Mouse (Mus musculus): Measurements from ENCODE around the gene Acsm3.
"Not testable (repeated sequence)": the region's sequence is repeated elsewhere in the genome, so short reads cannot be mapped to it uniquely, and the experiment has no call there.

Gene Acsm3

DNA sequence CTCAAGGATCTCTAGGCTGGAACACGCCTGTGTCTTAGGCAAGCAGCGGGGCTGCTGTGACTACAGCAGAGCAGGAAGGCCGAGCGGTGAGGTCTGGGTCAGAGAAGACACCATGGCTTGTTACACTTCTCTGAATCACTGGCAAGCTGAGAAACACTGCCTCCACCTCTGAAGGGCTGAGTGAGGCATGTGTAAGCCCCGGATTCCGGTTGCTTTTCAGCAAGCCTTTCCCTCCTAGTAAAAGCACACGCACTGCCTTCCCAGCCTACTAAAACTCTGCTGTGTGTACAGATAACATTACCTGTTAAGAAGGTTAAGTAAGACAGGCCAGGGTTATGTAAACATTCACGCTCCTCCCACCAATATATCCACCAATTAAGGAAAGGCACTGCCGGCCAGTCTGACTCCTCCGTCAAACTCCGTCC is at the start of gene Acsm3:
Gene Acsm3, plus strand, starts transcription at position 397 of the 425 bp plus-strand sequence.
- DNase-seq, result peak; percentile 6 to 22

- no peak for DNase-seq
Measured at GRCm38 (mm10) chr7:119714111-119714510, 46.6 kb upstream of the Acsm3 start.

DNA sequence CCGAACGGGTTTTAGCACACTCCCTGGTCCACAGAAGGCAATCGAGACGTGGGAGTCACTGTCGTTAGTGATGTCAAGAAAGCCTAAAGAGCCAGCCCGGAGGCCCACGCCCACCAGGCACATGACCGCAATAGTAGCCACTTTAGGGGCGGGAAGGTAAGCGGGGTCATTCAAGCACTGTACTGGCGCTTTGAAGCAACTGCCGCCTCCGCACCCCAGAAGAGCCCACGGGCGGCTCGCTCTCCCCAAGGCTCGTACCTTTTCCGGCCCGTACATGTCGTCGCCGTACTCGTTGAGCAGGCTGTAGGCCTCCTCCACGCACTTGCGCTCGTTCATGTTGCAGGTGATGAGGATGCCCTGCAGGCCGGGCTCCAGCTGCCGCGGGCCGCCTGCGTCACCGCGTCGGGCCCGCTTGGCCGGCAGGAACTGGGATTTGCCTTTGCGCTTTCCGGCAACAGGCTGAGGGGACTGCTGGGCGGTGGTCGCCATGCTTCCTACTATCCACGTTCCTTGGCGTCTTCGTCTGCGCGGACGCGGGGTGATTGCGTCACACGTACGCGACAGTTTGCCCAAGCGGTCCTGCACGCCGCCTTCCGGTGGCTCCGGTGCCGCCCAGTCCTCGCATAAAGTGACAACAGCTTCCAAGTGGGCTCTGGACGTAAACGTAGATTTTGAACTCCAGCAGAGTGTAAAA is 40.3 kb upstream of the Acsm3 start, which contains the start of gene Thumpd1:
Gene Thumpd1, minus strand, starts transcription at position 546 of the 694 bp plus-strand sequence.
- peak; percentile 99 for DNase-seq

DNA sequence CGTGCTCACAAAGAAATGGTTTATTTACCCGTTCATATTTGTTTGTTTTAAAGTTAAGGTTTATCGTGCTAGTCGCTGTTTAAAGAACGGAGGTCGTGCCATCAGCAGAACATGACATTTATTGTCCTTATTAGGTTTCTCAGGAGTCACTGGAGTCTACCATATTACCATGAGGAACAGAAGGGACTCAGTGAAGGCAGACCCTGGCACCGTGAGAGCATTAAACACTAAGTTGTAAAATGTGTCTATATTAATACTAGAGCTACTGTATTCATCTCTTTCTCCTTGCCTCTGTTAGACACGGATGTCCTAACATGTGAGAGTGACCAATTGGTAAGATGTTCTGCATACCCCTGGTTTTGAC is 39.8 kb upstream of the Acsm3 start:
- DNase-seq, result peak in 1 of 2 experiments; percentile 23

- DNase-seq, result no peak
Measured at GRCm38 (mm10) chr7:119727621-119728020, 33.1 kb upstream of the Acsm3 start.

- not testable (repeated sequence) for DNase-seq
Measured at GRCm38 (mm10) chr7:119731262-119731661, 29.5 kb upstream of the Acsm3 start.

- DNase-seq, result no peak
Measured at GRCm38 (mm10) chr7:119738877-119739276, 21.8 kb upstream of the Acsm3 start.

- DNase-seq, result peak in 1 of 2 experiments; percentile 28
Measured at GRCm38 (mm10) chr7:119739798-119740468, 20.8 kb upstream of the Acsm3 start.

DNA sequence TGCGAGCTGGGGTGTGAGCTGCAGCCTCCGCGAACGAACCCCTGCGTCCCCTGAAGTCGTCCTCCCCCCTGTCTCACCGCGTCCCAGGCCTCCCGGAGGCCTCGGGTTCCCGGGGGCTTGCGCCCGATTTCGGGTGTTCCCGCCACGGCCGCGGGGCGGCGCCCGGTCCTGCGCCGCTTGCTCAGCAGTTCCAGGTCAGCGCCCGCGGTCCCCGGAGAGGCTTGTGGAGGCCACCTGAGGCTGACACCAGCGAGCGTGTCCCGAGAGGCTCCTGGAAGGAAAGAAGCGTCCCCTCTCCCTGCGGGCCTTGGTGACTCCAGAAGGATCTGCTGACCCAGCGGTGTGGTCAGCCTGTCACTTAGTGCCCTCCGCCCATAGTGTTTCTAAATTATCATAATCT is 16.4 kb upstream of the Acsm3 start:
- peak; percentile 43 to 59 for DNase-seq

- DNase-seq, result no peak
Measured at GRCm38 (mm10) chr7:119745869-119746268, 14.9 kb upstream of the Acsm3 start.

DNA sequence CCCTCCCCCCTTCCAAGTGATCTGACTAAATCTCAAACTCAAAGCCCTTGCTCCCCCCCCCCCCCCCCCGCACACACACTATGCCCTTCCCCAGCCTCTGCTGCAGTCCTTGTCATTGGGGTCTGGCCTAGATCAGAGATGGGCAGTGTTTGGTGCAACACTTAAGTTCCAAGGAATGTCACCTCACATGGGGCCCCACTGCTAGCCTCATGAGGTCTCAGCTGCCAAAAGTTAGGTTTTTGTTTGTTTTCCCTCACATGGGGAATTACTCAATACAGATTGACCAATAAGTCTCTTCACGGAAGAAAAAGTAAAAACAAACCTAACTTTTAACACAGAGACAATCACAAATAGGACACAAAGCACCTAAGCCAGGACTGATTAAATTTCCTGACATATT is 12.0 kb upstream of the Acsm3 start:
- DNase-seq, result no peak

GRCm38 (mm10) chr7:119749942-119750341 is 10.8 kb upstream of the Acsm3 start:
- no peak for DNase-seq

- DNase-seq, result no peak
Measured at GRCm38 (mm10) chr7:119753696-119754095, 7.0 kb upstream of the Acsm3 start.

DNA sequence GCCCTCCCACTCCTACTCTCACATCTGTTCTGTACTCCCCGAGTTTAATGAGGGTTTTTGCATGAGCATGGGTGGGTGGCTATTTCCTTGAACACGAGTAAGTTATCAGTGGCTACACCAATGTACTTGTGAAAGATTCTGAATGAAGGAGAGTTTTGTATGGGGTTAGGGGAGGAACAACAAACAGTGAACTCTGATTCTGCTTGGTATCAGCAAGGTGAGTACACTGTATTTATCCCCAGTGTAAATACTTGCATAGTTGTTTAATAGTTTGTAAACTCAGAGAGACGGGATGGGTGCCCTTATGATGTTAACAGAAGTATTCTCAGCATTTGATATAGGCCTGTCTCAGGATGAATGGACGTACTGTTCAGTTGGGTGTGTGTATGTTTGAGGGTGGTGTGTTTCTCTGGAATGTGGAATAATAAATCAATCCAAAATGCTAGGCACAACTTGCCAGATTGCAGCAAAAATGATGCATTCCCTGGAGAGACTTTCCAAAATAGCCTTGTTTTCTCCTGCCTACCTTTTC is 1.5 kb downstream of the Acsm3 start:
- no peak for DNase-seq

DNA sequence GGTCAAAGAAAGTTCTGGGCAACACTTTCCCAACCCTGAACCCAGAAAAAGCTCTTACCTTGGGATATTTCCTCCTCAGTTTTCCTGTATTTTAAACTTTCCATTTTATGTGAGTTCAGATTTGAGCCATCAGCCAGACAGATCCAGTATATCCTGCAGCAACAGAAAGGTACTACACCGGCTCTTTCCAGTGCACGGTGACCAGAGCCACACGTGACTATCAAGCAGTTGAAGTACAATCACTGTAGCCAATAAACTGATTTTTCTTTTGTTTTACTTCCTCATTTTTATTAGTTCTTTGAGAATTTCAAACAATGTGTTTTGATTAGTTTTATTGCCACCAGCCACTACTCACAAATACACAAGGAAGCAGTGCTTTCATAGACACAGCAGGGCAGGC is 3.7 kb downstream of the Acsm3 start:
- no peak for DNase-seq

GRCm38 (mm10) chr7:119766996-119767395 is 6.3 kb downstream of the Acsm3 start:
- DNase-seq, result no peak

GRCm38 (mm10) chr7:119769895-119770294 is 9.2 kb downstream of the Acsm3 start:
- no peak for DNase-seq

GRCm38 (mm10) chr7:119783453-119783852 is 22.7 kb downstream of the Acsm3 start:
- no peak for DNase-seq

DNA sequence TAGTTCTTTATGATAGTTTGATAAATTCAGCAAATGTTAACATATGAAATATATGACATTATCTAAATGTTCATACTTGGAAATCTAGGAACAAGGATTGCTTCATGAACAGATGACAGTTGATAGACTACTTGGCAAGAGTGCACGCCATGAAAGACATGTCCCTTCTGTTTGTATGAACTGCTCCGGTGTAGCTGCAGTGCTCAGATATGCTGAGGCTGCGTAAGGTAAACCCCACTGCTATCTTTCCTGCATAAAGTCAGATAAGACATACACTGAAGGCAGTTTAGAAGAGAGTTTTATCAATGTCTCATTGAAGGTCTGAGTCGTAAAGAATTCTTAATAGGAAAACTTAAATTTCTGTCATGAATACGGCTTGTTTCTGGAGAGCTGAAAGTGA is 24.2 kb downstream of the Acsm3 start:
- DNase-seq, result no peak

- no peak for DNase-seq
Measured at GRCm38 (mm10) chr7:119789024-119789423, 28.3 kb downstream of the Acsm3 start.

GRCm38 (mm10) chr7:119793586-119794250 is 33.0 kb downstream of the Acsm3 start, which contains the start of the genes Rexo5 and Eri2:
Gene Rexo5, plus strand, starts transcription at chr7:119794006.
Gene Eri2, minus strand, starts transcription at chr7:119794058.
- peak; percentile 94 to 95 for DNase-seq

DNA sequence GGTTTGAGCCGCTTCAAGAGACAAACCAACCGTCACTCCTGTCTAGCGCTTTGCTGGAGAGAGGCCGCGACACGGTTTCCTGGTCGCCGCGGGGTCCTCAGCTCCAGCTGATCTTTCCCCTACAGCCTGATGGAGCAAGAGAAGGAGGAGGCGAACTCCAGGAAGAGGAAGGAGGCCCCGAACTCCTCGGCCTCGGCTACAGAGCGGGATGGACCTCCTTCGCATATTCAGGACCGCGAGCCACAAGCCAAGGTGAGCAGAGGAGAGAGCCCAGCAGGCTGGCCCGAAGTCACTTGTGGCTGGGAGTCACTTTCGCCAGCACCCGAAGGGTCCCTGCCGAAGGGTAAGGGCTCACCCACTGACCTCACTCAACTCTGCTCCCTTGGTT is 33.5 kb downstream of the Acsm3 start:
- DNase-seq, result no peak

- no peak for DNase-seq
Measured at GRCm38 (mm10) chr7:119795311-119795710, 34.6 kb downstream of the Acsm3 start.

Measured in kidney, postnatal 4 days (tissue).